Mouse (Mus musculus): ENCODE measurements around the gene Gm49383. TPM values are rescaled to one million over a fixed set of nuclear protein-coding genes. Genes with fewer than 3 reads are reported as not detected.
"Not testable (repeated sequence)": the region's sequence is repeated elsewhere in the genome, so short reads cannot be mapped to it uniquely, and the experiment has no call there.

The Gm49383 gene
- polyA plus RNA-seq, 1 experiment from 2014 or later = 57.0 TPM

DNA sequence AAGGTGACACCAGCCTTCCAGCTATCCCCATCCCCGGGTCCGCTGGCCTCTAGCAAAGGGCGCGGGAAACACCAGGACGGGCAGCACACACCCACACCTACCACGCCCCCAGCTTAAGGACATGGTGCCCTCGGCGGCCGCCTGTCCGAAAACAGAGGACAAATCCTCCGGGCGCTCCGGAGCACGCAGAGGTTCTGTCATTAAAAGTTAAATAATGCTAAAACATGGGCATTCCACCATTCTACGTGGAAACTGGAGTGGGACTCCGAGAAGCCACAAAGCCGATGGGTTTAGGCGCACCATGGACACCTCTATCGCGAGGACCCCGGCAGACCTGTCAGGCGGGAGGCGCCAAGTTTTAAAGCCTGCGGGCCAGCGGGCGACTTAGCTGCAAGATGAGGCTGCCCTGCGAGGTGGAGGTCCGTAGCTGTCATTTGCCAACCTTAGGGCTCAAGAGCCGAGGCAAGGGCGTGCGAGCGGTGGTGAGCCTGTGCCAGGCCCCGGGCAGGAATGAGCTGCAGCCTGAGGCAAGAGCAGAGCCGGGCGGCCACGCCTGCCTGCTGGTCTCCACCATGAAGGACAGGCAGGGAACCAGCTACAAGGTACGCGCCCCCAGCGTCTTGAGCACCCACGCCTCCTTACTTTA, 28.3 kb downstream of the Gm49383 start, which contains the start of gene Lrr1:
Gene Lrr1, plus strand, starts transcription at position 354 of the 646 bp plus-strand sequence.
- WGBS = under 1% methylated on average over 40 of the region's 40 CpGs
- peaks cover 22% of the 10 kb centered on the region for H3K4me1 ChIP-seq
- peak within 1 kb of the TSS; percentile 93 for H3K4me3 ChIP-seq
- H3K36me3 ChIP-seq = peaks cover 18% of the 10 kb centered on the region
- DNase-seq (ENCODE audit: low spot score) = peak; percentile 87
- H3K27ac ChIP-seq (replicated peaks) = peak within 1 kb of the TSS; percentile 99
- no peaks in the 10 kb centered on the region for H3K27me3 ChIP-seq (ENCODE audit: low read depth, poor library complexity, severe bottlenecking)
- no peaks in the 10 kb centered on the region for H3K9me3 ChIP-seq (replicated peaks)

DNA sequence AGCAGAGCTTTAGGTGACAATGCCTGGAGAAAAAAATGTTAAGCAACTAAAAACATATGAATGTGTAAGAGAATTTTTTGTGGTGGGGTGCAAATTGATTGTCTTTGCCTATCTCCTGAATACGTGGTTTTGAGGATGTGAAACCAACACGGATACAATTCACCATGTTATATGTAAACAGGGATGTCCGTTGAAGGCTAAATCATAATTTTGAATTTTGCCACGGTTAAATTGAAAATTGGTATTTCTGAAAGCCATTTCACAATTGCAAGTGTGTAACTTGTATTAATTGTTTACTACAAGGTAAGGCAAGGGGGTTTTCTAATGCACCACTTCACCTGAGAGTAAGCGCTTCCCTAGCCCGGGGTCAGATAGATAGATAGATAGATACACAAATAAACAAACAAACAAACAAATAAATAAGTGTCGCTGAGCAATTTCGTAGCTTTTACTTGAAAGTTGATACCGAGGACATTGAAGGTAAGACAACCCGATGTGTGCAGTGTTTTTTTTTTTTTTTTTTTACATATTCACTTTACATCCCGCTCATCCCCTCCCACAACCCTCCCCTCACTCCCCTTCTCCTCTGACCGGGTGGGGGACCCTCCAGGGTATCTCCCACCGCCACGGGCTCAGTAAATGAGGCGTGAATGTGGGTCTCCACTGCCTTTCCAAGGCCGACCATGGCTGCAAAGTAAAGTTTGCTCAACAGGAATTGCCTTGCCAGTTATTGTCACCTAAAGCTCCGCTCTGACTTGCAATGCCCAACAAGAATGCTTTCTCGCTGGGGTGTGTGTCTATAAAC, 29.0 kb downstream of the Gm49383 start:
- Histone ChIP-seq H3K27me3 (ENCODE audit: low read depth, poor library complexity, severe bottlenecking) (no peaks in the 10 kb centered on the region), H3K27ac (replicated peaks) (peak overlapping the region; percentile 99), H3K4me1 (peaks cover 22% of the 10 kb centered on the region), H3K4me3 (peak overlapping the region; percentile 93), H3K9me3 (replicated peaks) (no peaks in the 10 kb centered on the region), H3K36me3 (peaks cover 11% of the 10 kb centered on the region)
- WGBS = 7% methylated on average over 18 of the region's 18 CpGs
- DNase-seq (ENCODE audit: low spot score) = no peak

DNA sequence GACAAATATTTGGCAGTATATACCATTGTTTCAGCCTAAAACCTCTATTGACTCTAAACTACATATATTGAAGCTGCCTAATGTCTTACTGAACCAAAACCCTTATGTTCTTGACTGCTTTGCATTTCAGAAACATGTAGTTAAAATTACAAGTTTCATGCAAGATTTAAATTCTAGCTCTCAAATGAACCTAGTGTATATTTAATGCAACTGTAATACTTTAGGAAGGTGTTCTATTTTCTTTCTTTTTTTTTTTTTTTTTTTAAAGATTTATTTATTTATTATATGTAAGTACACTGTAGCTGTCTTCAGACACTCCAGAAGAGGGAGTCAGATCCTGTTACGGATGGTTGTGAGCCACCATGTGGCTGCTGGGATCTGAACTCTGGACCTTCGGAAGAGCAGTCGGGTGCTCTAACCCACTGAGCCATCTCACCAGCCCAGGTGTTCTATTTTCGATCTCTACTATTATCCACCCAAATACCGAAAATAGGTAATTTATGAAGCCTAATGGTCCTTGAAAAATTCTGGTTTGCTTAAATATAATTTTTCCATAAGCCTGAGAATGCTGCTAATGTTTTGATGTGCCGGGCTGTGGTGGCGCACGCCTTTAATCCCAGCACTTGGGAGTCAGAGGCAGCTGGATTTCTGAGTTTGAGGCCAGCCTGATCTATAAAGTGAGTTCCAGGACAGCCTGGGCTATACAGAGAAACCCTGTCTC, 29.9 kb downstream of the Gm49383 start:
- not testable (repeated sequence) for H3K27ac ChIP-seq (replicated peaks); H3K4me3 ChIP-seq; H3K9me3 ChIP-seq (replicated peaks); H3K36me3 ChIP-seq; DNase-seq (ENCODE audit: low spot score); H3K27me3 ChIP-seq (ENCODE audit: low read depth, poor library complexity, severe bottlenecking)
- WGBS = 70% methylated on average over 8 of the region's 8 CpGs
- H3K4me1 ChIP-seq = peaks cover 22% of the 10 kb centered on the region

DNA sequence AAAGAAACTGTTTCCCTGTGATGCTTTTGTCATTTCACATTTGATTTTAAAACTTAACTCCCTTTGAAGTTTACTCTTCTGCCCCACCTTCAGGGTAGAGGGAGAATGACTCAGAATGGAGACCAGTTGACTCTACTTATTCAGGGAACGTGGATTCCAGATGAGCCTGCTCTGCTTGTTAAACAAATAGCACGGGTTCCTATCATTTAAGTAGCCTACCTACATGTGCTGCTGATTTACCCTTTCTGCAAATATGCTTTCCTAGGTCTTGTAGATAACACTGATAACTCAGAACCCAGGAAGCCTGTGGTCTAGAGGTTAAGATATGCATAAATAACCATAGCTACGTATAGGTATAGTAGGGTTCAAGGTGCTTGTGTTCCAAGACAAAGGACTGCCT, 32.0 kb downstream of the Gm49383 start:
- WGBS = 56% methylated on average over 3 of the region's 3 CpGs
- H3K27ac ChIP-seq (replicated peaks) = no peak overlapping the region
- peaks cover 18% of the 10 kb centered on the region for H3K4me1 ChIP-seq
- no peak overlapping the region for H3K4me3 ChIP-seq
- no peaks in the 10 kb centered on the region for H3K36me3 ChIP-seq
- DNase-seq (ENCODE audit: low spot score) = no peak
- no peaks in the 10 kb centered on the region for H3K9me3 ChIP-seq (replicated peaks)
- no peaks in the 10 kb centered on the region for H3K27me3 ChIP-seq (ENCODE audit: low read depth, poor library complexity, severe bottlenecking)

DNA sequence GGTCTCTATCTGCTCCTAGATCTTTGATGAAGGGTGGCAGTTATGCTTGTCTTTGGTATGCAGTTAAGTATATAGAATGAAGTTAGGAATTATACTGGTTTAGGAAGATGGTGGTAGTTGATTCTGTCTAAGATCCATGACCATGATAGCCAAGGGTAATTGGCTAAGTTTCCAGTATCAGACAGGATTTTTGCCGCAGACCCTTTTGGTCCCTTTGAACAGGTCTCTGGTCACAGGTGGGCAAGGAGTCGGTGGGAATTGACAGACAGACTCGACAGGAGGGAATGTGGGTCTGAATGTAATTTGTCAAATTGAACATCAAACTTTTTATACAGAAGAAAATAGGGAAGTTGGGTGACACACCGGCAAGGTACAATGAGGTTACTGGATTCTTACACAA, 33.3 kb downstream of the Gm49383 start:
- not testable (repeated sequence) for H3K27ac ChIP-seq (replicated peaks); H3K9me3 ChIP-seq (replicated peaks); H3K4me3 ChIP-seq; DNase-seq (ENCODE audit: low spot score); H3K4me1 ChIP-seq; H3K36me3 ChIP-seq; H3K27me3 ChIP-seq (ENCODE audit: low read depth, poor library complexity, severe bottlenecking)
- 91% methylated on average over 4 of the region's 4 CpGs for WGBS

DNA sequence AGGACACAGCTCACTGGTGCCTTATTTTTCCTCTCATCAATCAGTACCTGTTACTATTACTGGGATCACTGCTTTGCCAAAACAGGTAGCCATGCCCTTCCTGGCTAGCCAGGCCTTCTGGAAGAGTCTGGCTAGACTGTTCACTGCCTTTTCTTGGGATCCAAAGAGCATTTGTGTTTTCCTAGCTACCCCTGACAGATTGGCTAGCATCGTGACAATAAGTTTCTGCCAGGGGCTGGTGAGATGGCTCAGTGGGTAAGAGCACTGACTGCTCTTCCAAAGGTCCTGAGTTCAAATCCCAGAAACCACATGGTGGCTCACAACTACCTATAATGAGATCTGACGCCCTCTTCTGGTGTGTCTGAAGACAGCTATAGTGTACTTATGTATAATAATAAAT, 36.2 kb downstream of the Gm49383 start:
- not testable (repeated sequence) for H3K4me1 ChIP-seq; H3K27ac ChIP-seq (replicated peaks); H3K9me3 ChIP-seq (replicated peaks); H3K4me3 ChIP-seq; H3K27me3 ChIP-seq (ENCODE audit: low read depth, poor library complexity, severe bottlenecking); DNase-seq (ENCODE audit: low spot score)
- 79% methylated on average over 2 of the region's 2 CpGs for WGBS
- H3K36me3 ChIP-seq = peaks cover 23% of the 10 kb centered on the region

DNA sequence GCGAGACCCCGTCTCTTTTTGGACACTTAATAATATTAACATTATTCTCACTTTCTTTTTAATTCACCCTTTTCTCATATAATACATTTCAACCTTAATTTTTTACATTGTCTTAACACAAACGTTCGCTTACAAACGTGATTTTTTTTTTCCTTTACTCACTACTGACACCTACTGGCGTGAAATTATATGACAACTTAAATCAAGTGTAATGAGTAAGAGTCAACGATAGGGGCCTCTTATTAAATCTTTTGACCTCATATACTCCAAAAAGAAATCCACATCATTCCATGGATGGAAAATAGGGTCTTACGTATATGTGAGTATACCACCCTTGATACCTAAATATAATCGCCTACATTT, 37.3 kb downstream of the Gm49383 start:
- Histone ChIP-seq H3K9me3 (replicated peaks) (no peaks in the 10 kb centered on the region), H3K27ac (replicated peaks) (no peak overlapping the region), H3K27me3 (ENCODE audit: low read depth, poor library complexity, severe bottlenecking) (no peaks in the 10 kb centered on the region), H3K36me3 (peaks cover 29% of the 10 kb centered on the region), H3K4me3 (peak overlapping the region; percentile 28), H3K4me1 (peaks cover 5% of the 10 kb centered on the region)
- DNase-seq (ENCODE audit: low spot score) = peak; percentile 39
- WGBS = 7% methylated on average over 9 of the region's 9 CpGs

DNA sequence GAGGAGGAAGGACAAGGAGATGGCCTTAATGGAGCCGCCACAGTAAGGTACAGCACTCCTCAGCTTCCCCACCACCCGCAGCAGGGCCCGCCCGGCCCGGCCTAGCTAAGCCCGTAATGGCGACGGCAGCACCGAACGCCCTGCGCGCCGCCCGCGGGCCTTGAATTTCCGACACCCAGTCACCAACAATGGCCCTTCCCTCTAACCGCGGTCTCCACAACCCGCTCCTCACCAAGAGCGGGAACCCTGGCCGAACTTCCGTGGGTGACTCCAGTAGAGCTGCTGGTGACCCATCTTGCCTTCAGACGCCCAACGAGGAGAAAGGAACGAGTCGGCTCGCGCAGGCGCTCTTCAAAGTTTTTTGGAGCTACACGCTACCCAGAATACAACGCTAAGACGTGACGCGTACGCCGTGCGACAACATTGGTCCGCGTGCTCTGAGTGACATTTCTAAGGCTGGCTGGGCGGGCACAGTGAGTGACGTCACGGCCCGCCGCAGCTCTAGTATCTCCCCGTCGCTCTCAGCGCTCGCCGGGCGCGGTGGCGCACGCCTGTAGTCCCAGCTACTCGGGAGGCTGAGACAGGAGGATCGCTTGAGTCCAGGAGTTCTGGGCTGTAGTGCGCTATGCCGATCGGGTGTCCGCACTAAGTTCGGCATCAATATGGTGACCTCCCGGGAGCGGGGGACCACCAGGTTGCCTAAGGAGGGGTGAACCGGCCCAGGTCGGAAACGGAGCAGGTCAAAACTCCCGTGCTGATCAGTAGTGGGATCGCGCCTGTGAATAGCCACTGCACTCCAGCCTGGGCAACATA, 37.9 kb downstream of the Gm49383 start, which contains the start of gene Rps29:
Gene Rps29, minus strand, starts transcription at position 422 of the 813 bp plus-strand sequence.
- H3K27me3 ChIP-seq (ENCODE audit: low read depth, poor library complexity, severe bottlenecking); H3K9me3 ChIP-seq (replicated peaks); H3K4me1 ChIP-seq: not testable (repeated sequence)
- peak; percentile 99 for DNase-seq (ENCODE audit: low spot score)
- Histone ChIP-seq H3K36me3 (peaks cover 29% of the 10 kb centered on the region), H3K4me3 (peak within 1 kb of the TSS; percentile 83), H3K27ac (replicated peaks) (peak within 1 kb of the TSS; percentile 97)
- under 1% methylated on average over 59 of the region's 68 CpGs for WGBS

DNA sequence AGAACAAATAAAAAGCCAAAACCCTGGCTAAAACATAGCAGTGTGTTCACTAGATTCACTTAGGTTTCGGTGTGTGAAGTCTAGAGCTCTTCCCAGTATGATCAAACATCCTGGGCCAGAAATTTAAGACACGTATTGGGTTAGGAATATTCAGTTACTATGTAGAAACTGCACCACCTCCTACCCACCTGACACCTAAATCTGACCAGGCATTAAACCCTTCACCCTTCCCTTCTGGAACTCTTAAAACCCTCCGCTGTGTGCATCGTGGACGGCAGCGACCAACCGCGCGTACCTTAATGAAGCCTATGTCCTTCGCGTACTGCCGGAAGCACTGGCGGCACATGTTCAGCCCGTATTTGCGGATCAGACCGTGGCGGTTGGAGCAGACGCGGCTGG, 38.5 kb downstream of the Gm49383 start:
- WGBS = 2% methylated on average over 19 of the region's 19 CpGs
- H3K4me1 ChIP-seq = peaks cover 5% of the 10 kb centered on the region
- peak overlapping the region; percentile 97 for H3K27ac ChIP-seq (replicated peaks)
- no peak for DNase-seq (ENCODE audit: low spot score)
- H3K27me3 ChIP-seq (ENCODE audit: low read depth, poor library complexity, severe bottlenecking) = no peaks in the 10 kb centered on the region
- H3K4me3 ChIP-seq = peak overlapping the region; percentile 83
- peaks cover 29% of the 10 kb centered on the region for H3K36me3 ChIP-seq
- H3K9me3 ChIP-seq (replicated peaks) = no peaks in the 10 kb centered on the region

DNA sequence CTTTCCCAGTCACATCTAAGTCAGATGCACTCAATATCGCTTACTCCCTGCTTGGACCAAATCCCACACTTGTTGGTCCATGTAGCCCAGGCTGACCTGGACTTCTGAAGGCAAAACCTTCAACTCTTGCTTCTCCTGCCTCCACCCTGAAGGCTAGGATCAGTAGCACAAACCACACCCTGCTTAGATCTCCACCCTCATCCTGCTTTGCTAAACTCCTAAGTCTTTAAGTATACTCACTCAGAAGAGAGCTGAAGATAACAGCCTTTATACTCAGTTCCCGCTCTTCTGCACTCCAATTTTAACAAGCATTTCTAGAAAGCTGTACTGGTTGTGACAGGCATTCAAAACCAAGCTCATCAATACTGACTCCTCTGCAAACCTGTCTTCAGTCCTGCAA, 39.8 kb downstream of the Gm49383 start:
- Histone ChIP-seq H3K27ac (replicated peaks) (no peak overlapping the region), H3K36me3 (peaks cover 29% of the 10 kb centered on the region), H3K27me3 (ENCODE audit: low read depth, poor library complexity, severe bottlenecking) (no peaks in the 10 kb centered on the region), H3K9me3 (replicated peaks) (no peaks in the 10 kb centered on the region), H3K4me1 (peaks cover 5% of the 10 kb centered on the region), H3K4me3 (peak overlapping the region; percentile 83; the same call in 1 of the 2 replicates)
- WGBS = 92% methylated on average over 2 of the region's 2 CpGs
- DNase-seq (ENCODE audit: low spot score) = no peak

DNA sequence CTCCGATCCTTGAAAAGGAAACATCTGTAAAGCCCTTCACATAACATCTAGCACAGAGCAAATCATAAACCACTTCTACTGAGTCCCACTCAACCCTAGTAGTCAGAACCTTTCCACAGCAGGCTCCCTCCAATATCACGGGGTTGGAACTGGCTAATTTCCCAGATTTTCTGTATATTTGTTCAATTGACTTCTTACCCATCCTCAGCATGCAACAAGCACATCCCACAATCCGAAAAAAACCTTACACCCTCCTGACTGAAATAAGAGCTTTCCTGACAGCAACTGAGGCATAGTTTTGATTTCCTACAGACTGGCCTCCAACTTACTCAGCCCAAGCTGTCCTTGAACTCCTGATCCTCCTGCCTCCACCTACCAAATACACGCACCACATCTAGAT, 40.5 kb downstream of the Gm49383 start:
- 82% methylated on average over 4 of the region's 4 CpGs for WGBS

DNA sequence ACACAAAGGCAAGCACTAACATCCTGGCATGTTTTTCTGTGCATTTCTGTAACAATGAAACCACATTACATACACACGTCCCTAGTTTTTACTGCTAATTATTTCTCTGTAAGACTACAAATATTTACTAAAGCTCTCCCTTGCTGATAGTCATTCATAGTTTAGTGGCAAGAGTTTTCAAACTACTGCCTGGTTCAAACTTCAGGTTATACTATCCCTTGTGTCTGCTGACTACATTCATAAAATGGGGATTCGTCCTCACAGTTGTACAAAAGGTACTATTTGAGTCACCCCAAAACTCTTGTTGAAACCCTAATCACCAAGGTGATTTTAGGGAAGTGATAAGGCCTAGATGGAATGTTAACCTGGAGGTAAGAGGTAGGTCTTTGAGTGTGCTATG, 41.0 kb downstream of the Gm49383 start:
- no peak for DNase-seq (ENCODE audit: low spot score)
- H3K4me3 ChIP-seq = no peak overlapping the region
- no peaks in the 10 kb centered on the region for H3K27me3 ChIP-seq (ENCODE audit: low read depth, poor library complexity, severe bottlenecking)
- H3K27ac ChIP-seq (replicated peaks) = no peak overlapping the region
- no peaks in the 10 kb centered on the region for H3K9me3 ChIP-seq (replicated peaks)
- H3K4me1 ChIP-seq = peaks cover 5% of the 10 kb centered on the region
- 89% methylated on average over 2 of the region's 2 CpGs for WGBS
- H3K36me3 ChIP-seq = peaks cover 29% of the 10 kb centered on the region

More for the DNA sequence above, 40.5 kb downstream of the Gm49383 start:
- H3K9me3 ChIP-seq (replicated peaks) = no peaks in the 10 kb centered on the region
- DNase-seq (ENCODE audit: low spot score) = no peak
- peaks cover 5% of the 10 kb centered on the region for H3K4me1 ChIP-seq
- no peaks in the 10 kb centered on the region for H3K27me3 ChIP-seq (ENCODE audit: low read depth, poor library complexity, severe bottlenecking)
- no peak overlapping the region for H3K27ac ChIP-seq (replicated peaks)
- H3K36me3 ChIP-seq = peaks cover 29% of the 10 kb centered on the region
- H3K4me3 ChIP-seq = no peak overlapping the region

Measured in midbrain, embryonic 10.5 days (tissue).